Mouse (Mus musculus) adrenal gland, adult 2 months (tissue): Measurements from ENCODE around the gene Anxa10. TPM values are rescaled to one million over a fixed set of nuclear protein-coding genes. Genes with fewer than 3 reads are reported as not detected.

ENCODE experiments used
- DNase-seq: peaks from one replicate; pipeline ENCODE4 v3.0.0; 2021
- long read RNA-seq: library from polyadenylated mRNA; stranded (forward); transcript quantifications from one replicate; pipeline ENCODE4 v2.0.0, GENCODE M21; 2021
- polyA plus RNA-seq: library from polyadenylated mRNA; depleted of rRNA; stranded (reverse); fragments of >200 nt; gene quantifications from 2 replicates; pipeline ENCODE4 v1.2.3, GENCODE M21; 2012; rRNA removed
- total RNA-seq, 2 experiments: library from RNA; stranded (reverse); gene quantifications; 2 replicates each; pipeline ENCODE4 v1.2.3; 2021

Anxa10 gene
- total RNA-seq (not detected), polyA plus RNA-seq (not detected in 2 replicates)
- long read RNA-seq, result 0 reads

DNA sequence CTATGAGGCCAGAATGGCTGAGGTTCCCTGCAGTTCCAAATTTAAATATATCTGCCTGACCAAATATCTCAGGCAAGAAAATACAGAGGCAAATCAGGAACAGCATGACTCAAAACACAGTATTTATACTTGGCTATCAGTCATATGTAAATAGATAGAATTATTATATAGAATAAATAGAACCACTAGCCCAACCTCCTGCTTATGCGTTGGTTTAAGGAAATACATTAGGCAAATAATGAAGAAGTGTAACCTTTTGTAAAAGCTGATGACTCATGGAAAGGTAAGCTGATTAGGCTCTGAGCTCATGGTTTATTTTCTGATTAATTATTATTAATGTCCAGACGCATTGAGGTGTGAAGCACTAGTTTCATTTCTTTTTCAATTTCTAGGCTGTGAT is at the start of gene Anxa10:
TSS of gene Anxa10 (minus strand) at position 53 of the 400 bp plus-strand sequence.
- no peak for DNase-seq

GRCm38 (mm10) chr8:62132662-62133366 is 9.9 kb upstream of the Anxa10 start:
- DNase-seq, result no peak

DNA sequence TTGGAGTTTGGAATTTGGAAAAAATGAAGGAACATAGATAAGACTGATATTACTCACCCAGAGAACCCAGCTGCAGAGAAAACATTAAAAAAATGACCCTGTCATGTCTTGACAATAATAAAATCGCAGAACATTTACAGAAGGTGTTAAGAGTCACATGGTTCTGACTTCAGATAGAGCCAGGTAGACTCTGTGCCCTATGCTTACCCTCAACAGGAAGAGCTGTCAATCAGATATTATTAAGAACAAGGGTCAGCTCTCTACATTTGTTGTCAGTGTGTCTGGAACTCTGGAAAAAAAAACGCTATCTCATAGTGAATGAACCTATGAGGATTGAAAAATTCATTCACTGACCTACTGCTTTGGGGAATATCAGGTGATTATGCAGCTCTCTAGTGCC is 25.7 kb downstream of the Anxa10 start:
- no peak for DNase-seq

DNA sequence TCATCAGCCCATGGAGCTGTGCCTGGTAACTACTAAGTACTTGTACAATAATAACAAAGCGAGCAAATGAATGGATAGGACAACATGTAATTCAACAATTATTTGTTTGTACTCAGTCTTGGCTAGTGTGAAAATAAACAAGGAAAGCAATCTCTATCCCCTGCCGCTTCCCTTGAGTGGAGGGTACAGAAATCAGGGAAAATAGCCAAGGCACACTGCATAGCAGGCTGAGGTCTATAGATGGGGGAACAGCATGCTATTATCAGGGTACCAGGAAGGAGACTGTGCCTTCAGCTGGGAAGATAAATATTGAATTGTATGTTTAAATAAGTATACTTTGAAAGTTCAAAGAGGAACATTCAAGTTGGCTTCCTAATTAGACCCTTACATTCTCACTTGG is 41.1 kb downstream of the Anxa10 start:
- DNase-seq, result no peak

- DNase-seq, result no peak
Observed at GRCm38 (mm10) chr8:62080195-62080802, 42.7 kb downstream of the Anxa10 start.

DNA sequence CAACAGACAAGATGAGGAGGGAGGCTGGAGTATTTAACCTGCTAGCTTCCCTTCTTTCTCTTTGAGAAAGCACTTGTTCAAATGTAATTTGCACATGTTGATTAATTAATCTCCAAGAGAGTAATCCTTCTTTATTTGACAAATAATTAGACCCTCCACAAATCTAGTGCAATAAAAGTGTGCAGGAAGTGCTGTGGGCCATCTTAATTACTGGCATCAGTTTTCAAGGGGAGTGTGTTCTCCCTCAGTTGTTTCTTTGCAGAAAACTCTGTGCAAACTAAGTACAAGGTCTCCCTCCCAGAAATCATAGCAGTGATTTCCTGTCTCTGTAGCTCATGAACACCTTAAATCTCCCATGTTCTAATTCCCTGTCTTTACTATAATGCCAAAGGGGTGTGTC is 54.6 kb downstream of the Anxa10 start:
- no peak for DNase-seq

GRCm38 (mm10) chr8:62060357-62060756 is 62.6 kb downstream of the Anxa10 start:
- no peak for DNase-seq

DNA sequence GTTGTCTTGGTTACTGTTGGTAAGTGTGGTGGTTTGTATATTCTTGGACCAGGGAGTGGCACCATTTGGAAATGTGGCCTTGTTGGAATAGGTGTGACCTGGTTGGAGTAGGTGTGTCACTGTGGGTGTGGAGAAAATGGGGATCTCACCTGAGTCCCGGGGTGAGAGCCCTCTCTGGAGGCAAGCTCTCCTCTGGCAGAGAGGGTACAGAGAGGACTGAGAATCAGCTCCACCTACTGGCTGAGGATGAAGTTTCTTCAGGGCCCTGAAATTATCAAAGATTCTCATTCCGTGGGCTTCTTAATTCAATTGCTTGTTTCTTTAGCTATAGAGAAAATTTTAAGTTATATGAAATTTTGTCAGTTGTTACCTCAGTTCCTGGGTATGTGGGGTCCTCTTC is 76.1 kb downstream of the Anxa10 start:
- DNase-seq, result peak; percentile 8

DNA sequence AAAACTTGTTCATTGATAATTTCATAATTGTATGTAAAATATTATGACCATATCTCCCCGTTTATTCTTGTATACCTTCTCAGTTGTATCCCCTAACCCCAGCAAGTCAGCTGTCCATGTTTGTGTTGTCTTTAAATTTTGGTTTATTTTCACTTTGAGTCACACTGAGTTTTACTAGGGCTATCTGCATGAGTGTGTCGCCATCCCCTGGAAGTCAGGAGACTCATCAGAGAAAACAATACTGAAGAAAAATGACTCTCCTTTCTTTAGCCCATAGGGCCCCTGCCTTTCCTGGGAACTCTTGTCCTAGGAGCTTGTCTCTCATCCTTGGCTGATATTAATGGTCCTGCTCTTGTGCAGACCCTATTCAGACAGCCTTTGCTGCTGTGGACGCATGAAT is 88.6 kb downstream of the Anxa10 start:
- no peak for DNase-seq

DNA sequence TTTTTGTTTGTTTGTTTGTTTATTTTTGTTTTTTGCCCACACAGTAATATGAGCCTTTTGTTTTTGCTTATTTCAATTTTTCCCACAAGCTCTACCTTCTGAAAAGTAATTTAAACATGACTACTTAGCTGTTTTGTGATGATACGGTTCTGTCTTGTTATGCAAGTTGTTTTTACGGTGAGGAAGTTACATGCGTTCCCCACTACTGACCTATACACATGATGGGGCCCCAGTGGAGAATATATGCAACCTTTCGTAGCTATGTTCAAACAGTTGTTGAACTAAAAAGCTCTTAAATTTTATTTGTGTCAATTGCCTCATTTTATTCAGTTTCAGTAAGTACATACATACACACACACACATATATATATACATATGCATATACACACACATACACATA is 108.4 kb downstream of the Anxa10 start:
- no peak for DNase-seq

- DNase-seq, result no peak
Observed at GRCm38 (mm10) chr8:62014166-62014565, 108.8 kb downstream of the Anxa10 start.

Other genes with a start within 250 kb of the Anxa10 start
- gene Palld, start 220.5 kb downstream of the Anxa10 start, total RNA-seq, result 10 to 100 TPM; 30.5 to 40.6 TPM
- gene Palld, start 220.5 kb downstream of the Anxa10 start, polyA plus RNA-seq, result 35.8 and 42.9 TPM in 2 replicates
- gene Ddx60, start 195.1 kb downstream of the Anxa10 start, total RNA-seq, result 1 to 10 TPM; 3.1 to 3.8 TPM
- gene Ddx60, start 195.1 kb downstream of the Anxa10 start, polyA plus RNA-seq, result 0.41 and 1.0 TPM in 2 replicates